Mouse (Mus musculus): ENCODE results near the gene Siae.

The Siae gene

GRCm38 (mm10) chr9:37626103-37626567 is 70.6 kb downstream of the Siae start:
- DNase-seq (ENCODE audit: low spot score) = no peak

GRCm38 (mm10) chr9:37627263-37627662 is 71.8 kb downstream of the Siae start:
- no peak for DNase-seq (ENCODE audit: low spot score)

GRCm38 (mm10) chr9:37628581-37628980 is 73.1 kb downstream of the Siae start:
- no peak for DNase-seq (ENCODE audit: low spot score)

GRCm38 (mm10) chr9:37629941-37630340 is 74.4 kb downstream of the Siae start:
- DNase-seq (ENCODE audit: low spot score) = no peak

GRCm38 (mm10) chr9:37632305-37632704 is 76.8 kb downstream of the Siae start:
- DNase-seq (ENCODE audit: low spot score) = no peak

- no peak for DNase-seq (ENCODE audit: low spot score)
Observed at GRCm38 (mm10) chr9:37634269-37634668, 78.8 kb downstream of the Siae start.

- DNase-seq (ENCODE audit: low spot score) = no peak
Observed at GRCm38 (mm10) chr9:37636335-37636734, 80.8 kb downstream of the Siae start.

- DNase-seq (ENCODE audit: low spot score) = no peak
Observed at GRCm38 (mm10) chr9:37636800-37637542, 81.5 kb downstream of the Siae start.

- no peak for DNase-seq (ENCODE audit: low spot score)
Observed at GRCm38 (mm10) chr9:37638721-37639120, 83.2 kb downstream of the Siae start.

GRCm38 (mm10) chr9:37646246-37646645 is 90.7 kb downstream of the Siae start:
- DNase-seq (ENCODE audit: low spot score) = no peak

- DNase-seq (ENCODE audit: low spot score) = no peak
Observed at GRCm38 (mm10) chr9:37650639-37651038, 95.1 kb downstream of the Siae start.

GRCm38 (mm10) chr9:37653836-37654235 is 98.3 kb downstream of the Siae start:
- DNase-seq (ENCODE audit: low spot score) = no peak

- no peak for DNase-seq (ENCODE audit: low spot score)
Observed at GRCm38 (mm10) chr9:37655961-37656360, 100.5 kb downstream of the Siae start.

GRCm38 (mm10) chr9:37656439-37656881 is 101.0 kb downstream of the Siae start:
- no peak for DNase-seq (ENCODE audit: low spot score)

GRCm38 (mm10) chr9:37656931-37657481 is 101.5 kb downstream of the Siae start, which contains the start of gene Tbrg1:
TSS of gene Tbrg1 (minus strand) at chr9:37657312.
- DNase-seq (ENCODE audit: low spot score) = peak; percentile 44

GRCm38 (mm10) chr9:37659413-37659812 is 103.9 kb downstream of the Siae start:
- DNase-seq (ENCODE audit: low spot score) = no peak

GRCm38 (mm10) chr9:37663210-37663609 is 107.7 kb downstream of the Siae start:
- no peak for DNase-seq (ENCODE audit: low spot score)

GRCm38 (mm10) chr9:37664604-37665003 is 109.1 kb downstream of the Siae start:
- DNase-seq (ENCODE audit: low spot score) = no peak

GRCm38 (mm10) chr9:37666045-37666444 is 110.5 kb downstream of the Siae start:
- DNase-seq (ENCODE audit: low spot score) = no peak

- DNase-seq (ENCODE audit: low spot score) = no peak
Observed at GRCm38 (mm10) chr9:37669115-37669514, 113.6 kb downstream of the Siae start, which contains the start of gene Panx3. TSS of gene Panx3 (minus strand) at chr9:37669235.

- no peak for DNase-seq (ENCODE audit: low spot score)
Observed at GRCm38 (mm10) chr9:37669678-37670077, 114.2 kb downstream of the Siae start.

GRCm38 (mm10) chr9:37670261-37670660 is 114.8 kb downstream of the Siae start:
- DNase-seq (ENCODE audit: low spot score) = no peak

- DNase-seq (ENCODE audit: low spot score) = no peak
Observed at GRCm38 (mm10) chr9:37675287-37675686, 119.8 kb downstream of the Siae start.
